Mouse (Mus musculus) adrenal gland, adult 8-10 months (tissue): Measurements from ENCODE around the gene Otud7a. TPM values are rescaled to one million over a fixed set of nuclear protein-coding genes. Genes with fewer than 3 reads are reported as not detected.
A peak's percentile ranks its signal among the peaks of the same experiment; 100 is the strongest.

ENCODE experiments used
- DNase-seq: peaks from one replicate; pipeline ENCODE4 v3.0.0; 2022
- total RNA-seq, 4 experiments: library from RNA; stranded (reverse); gene quantifications; 2 replicates each; pipeline ENCODE4 v1.2.4; 2022

The Otud7a gene
- total RNA-seq, 4 experiments from 2014 or later, result 0.96 to 2.0 (median 1.9) TPM

GRCm38 (mm10) chr7:63780821-63781220, 336.3 kb downstream of the Otud7a start:
- DNase-seq, result no peak

- no peak for DNase-seq
Observed at GRCm38 (mm10) chr7:63789743-63790142, 345.2 kb downstream of the Otud7a start.

GRCm38 (mm10) chr7:63796001-63796632, 351.6 kb downstream of the Otud7a start:
- no peak for DNase-seq

GRCm38 (mm10) chr7:63798446-63798845, 353.9 kb downstream of the Otud7a start:
- DNase-seq, result no peak

- DNase-seq, result no peak
Observed at GRCm38 (mm10) chr7:63799304-63799703, 354.8 kb downstream of the Otud7a start.

GRCm38 (mm10) chr7:63802751-63803150, 358.2 kb downstream of the Otud7a start:
- peak; percentile 64 for DNase-seq

Other genes with a start within 250 kb of the Otud7a start
- 10 to 100 TPM; 19.5 to 30.1 (median 25.0) TPM for gene Chrna7, start 232.2 kb upstream of the Otud7a start, total RNA-seq